Mouse (Mus musculus) heart, embryonic 13.5 days (tissue): ENCODE measurements around the gene Ank2. TPM values are rescaled to one million over a fixed set of nuclear protein-coding genes. Genes with fewer than 3 reads are reported as not detected.
A peak's percentile ranks its signal among the peaks of the same experiment; 100 is the strongest.

ENCODE experiments used
- ATAC-seq: fragments of 200-750 bp; cut with Nextera tagmentation; 2 replicates; pipeline ENCODE4 v1.8.0; 2017; ENCODE audit warnings: moderate TSS enrichment; ENCODE audit not compliant: insufficient number of reproducible peaks, low FRiP score, low TSS enrichment; ENCODE audit errors: extremely low read depth
- H3K27ac ChIP-seq: fragments of 300-500 bp; sonication (generic); replicated peaks from 2 replicates; pipeline ENCODE4 v1.5.1; 2015; ENCODE audit warnings: moderate library complexity, mild to moderate bottlenecking, inconsistent platforms
- H3K27me3 ChIP-seq: fragments of 300-500 bp; sonication (generic); replicated peaks from 2 replicates; pipeline ENCODE4 v1.6.1; 2015; ENCODE audit warnings: mild to moderate bottlenecking, inconsistent platforms
- H3K36me3 ChIP-seq: fragments of 300-500 bp; sonication (generic); 2 replicates; pipeline ENCODE4 v1.6.1; 2015; ENCODE audit warnings: mild to moderate bottlenecking, inconsistent platforms
- H3K4me1 ChIP-seq: fragments of 300-500 bp; sonication (generic); 2 replicates; pipeline ENCODE4 v1.6.1; 2015; ENCODE audit warnings: inconsistent platforms
- H3K4me2 ChIP-seq: fragments of 300-500 bp; sonication (generic); 2 replicates; pipeline ENCODE4 v1.6.1; 2015; ENCODE audit warnings: inconsistent platforms, mild to moderate bottlenecking, moderate library complexity
- H3K4me3 ChIP-seq: fragments of 300-500 bp; sonication (generic); 2 replicates; pipeline ENCODE4 v1.5.1; 2015; ENCODE audit warnings: moderate library complexity, mild to moderate bottlenecking, inconsistent platforms
- H3K9ac ChIP-seq: fragments of 300-500 bp; sonication (generic); 2 replicates; pipeline ENCODE4 v1.6.1; 2015; ENCODE audit warnings: inconsistent platforms, mild to moderate bottlenecking, moderate library complexity
- H3K9me3 ChIP-seq: fragments of 300-500 bp; sonication (generic); 2 replicates; pipeline ENCODE4 v1.6.1; 2016; ENCODE audit warnings: inconsistent platforms
- WGBS: fragments of 180-500 bp; shearing (Covaris S2); methylation state at CpG from one replicate; pipeline ENCODE4 v1.1.7; 2015; ENCODE audit warnings: mixed read lengths; 5-methylcytosine and 5-hydroxymethylcytosine counted together
- polyA plus RNA-seq: library from polyadenylated mRNA; unstranded; fragments of >200 nt; fragmentation: Nextera tagmentation; extraction: Ambion mirVana; gene quantifications from 2 replicates; pipeline ENCODE4 v1.2.1, GENCODE M21; 2015

Gene Ank2
- polyA plus RNA-seq, 1 experiment from 2014 or later = 27.6 TPM

DNA sequence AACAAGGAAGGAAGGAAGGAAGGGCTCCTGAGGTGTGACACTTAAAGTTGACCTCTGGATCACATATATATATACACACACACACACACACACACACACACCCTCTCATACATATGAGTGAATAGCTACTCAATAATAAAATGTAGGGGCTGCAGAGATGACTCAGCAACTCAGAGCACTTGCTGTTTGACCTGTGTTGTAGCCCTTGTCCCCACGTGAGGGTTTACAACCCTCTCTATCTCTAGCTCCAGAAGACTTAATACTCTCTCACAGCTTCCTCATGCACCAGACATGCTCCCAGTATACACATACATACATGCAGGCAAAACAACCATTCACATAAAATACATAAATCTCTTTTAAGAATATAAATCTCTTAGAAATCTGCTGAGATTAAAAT is 369.4 kb downstream of the Ank2 start:
- WGBS = 31% methylated on average over 1 of the region's 1 CpGs
- no peak overlapping the region for H3K27ac ChIP-seq
- H3K9ac ChIP-seq = no peak overlapping the region
- ATAC-seq = no peak
- H3K4me3 ChIP-seq = no peak overlapping the region
- H3K36me3 ChIP-seq = no peaks in the 10 kb centered on the region
- no peaks in the 10 kb centered on the region for H3K9me3 ChIP-seq
- no peaks in the 10 kb centered on the region for H3K27me3 ChIP-seq
- peaks cover 8% of the 10 kb centered on the region for H3K4me1 ChIP-seq
- no peak overlapping the region for H3K4me2 ChIP-seq

DNA sequence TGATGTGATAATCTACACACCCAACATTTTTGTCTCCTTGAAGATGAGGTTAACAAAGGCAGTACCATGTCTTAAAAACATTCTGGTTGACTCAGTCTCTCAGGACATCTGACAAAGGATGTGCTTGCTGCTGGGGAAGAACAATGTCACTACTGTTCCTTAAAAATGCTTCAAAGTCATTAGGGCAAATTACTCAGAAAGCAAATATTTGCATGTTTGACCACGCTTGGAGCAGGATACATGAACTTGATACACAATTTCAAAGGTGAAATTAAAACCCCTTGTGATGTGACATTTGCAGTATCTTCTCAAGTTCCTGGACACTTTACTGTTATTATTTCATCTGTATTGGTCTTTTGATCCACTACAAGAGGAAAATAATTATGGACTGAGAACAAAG is 371.5 kb downstream of the Ank2 start:
- Histone ChIP-seq H3K4me3 (no peak overlapping the region), H3K4me1 (peaks cover 27% of the 10 kb centered on the region), H3K27ac (no peak overlapping the region), H3K4me2 (no peak overlapping the region), H3K36me3 (no peaks in the 10 kb centered on the region), H3K9me3 (no peaks in the 10 kb centered on the region), H3K9ac (no peak overlapping the region), H3K27me3 (no peaks in the 10 kb centered on the region)
- WGBS = 67% methylated on average over 1 of the region's 1 CpGs
- ATAC-seq = no peak

DNA sequence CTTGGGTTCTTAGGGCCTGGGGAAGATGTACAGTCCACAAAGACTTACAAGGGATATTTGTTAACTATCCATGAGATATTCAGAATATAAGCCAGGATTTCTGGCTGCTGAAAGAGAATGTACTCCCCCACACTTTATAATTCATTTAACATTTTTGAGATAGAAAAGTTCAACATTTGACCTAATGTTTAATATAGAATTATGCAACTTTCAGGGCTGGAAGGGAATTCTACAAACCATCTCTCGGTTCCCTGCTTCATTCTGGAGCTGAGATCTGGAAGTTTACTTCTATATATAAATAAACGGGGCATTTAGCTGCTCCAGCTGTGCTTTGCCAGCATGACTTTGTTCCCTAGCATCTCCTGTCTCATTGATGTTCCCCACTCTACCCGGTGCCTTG is 372.9 kb downstream of the Ank2 start:
- H3K27ac ChIP-seq = no peak overlapping the region
- 51% methylated on average over 3 of the region's 3 CpGs for WGBS
- no peak for ATAC-seq

DNA sequence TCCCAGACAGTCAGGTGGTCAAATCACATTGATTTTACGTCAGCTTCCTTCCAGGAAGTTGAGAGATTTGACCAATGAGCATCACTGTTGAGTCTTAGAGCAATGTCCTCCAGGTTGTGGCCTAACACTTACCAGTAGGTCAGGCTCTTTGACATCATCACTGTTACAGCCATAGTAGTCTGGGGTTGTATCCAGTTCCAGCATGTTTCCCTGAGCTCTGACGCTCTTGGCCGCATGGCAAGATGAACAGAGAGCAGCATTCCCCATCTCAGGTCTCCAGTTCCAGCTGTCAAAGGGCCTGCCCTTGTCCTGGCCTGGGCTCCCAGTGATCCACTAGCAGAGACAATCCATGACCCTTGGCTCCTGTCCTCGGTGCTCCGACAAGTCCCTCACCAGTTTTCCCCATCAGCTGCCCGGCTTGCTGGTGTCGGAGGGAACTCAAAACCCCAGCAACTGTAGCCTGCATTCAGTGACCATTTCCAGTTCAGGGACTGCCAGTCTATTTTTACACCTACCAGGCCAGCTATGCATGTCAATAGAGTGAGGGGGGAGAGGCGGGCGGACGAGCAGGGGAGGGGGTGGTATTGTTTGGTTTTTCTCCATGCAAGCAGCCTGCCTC is 374.7 kb downstream of the Ank2 start:
- Histone ChIP-seq H3K27ac (peak overlapping the region; percentile 95), H3K27me3 (no peaks in the 10 kb centered on the region), H3K4me3 (peak overlapping the region; percentile 50), H3K4me1 (peaks cover 31% of the 10 kb centered on the region), H3K4me2 (peak overlapping the region; percentile 72), H3K36me3 (no peaks in the 10 kb centered on the region), H3K9ac (peak overlapping the region; percentile 81), H3K9me3 (no peaks in the 10 kb centered on the region)
- WGBS = 26% methylated on average over 10 of the region's 10 CpGs
- ATAC-seq = no peak; the same call in 1 of the 2 replicates

More for the DNA sequence above, 372.9 kb downstream of the Ank2 start:
- Histone ChIP-seq H3K4me3 (no peak overlapping the region), H3K36me3 (no peaks in the 10 kb centered on the region), H3K9ac (no peak overlapping the region), H3K27me3 (no peaks in the 10 kb centered on the region), H3K9me3 (no peaks in the 10 kb centered on the region), H3K4me1 (peaks cover 31% of the 10 kb centered on the region), H3K4me2 (no peak overlapping the region)

DNA sequence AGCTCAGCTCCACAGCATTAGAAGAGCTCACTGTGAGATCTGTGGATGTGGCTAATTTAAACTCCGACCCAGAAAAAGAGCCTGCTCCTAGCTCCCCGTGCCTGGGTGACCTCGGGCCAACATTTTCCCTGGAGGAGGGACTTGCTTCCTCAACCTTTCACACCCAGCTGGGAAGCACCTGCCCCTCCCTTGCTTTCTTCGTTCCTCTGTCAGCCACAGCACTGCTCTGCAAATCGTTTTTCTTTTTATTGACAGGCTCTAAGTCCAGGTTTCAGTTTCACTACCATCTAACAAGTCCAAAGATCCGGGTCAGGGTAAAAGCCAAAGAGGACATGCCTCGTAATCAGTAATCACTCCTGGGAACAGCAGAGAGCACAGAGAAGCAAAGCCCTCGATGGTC is 375.8 kb downstream of the Ank2 start:
- Histone ChIP-seq H3K27me3 (no peaks in the 10 kb centered on the region), H3K27ac (peak overlapping the region; percentile 95), H3K9me3 (no peaks in the 10 kb centered on the region), H3K4me3 (peak overlapping the region; percentile 50), H3K4me1 (peaks cover 31% of the 10 kb centered on the region), H3K4me2 (peak overlapping the region; percentile 72), H3K36me3 (no peaks in the 10 kb centered on the region), H3K9ac (peak overlapping the region; percentile 81)
- 15% methylated on average over 8 of the region's 8 CpGs for WGBS
- ATAC-seq = no peak

DNA sequence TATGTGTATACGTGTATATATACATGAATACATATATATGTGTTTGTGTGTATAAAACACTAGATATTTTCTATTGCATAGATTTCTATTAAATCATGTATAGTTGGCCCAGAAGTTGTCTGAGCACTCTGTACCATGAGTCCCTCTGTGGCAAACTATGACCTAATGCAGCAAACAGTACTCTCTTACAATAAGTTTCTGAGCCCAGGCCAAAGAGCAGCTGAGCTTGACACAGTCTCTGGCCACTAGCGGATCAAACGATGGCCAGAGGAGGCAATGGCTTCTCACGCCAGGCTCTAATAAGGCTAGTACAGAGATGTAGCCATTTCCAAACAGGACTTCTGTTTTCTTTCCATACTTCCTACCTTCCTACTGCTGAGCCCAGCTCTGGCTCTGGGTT is 380.4 kb downstream of the Ank2 start:
- no peak for ATAC-seq
- no peaks in the 10 kb centered on the region for H3K27me3 ChIP-seq
- H3K4me1 ChIP-seq = peaks cover 15% of the 10 kb centered on the region
- 77% methylated on average over 4 of the region's 4 CpGs for WGBS
- no peak overlapping the region for H3K27ac ChIP-seq
- H3K9ac ChIP-seq = no peak overlapping the region
- H3K4me3 ChIP-seq = no peak overlapping the region
- H3K4me2 ChIP-seq = no peak overlapping the region
- no peaks in the 10 kb centered on the region for H3K36me3 ChIP-seq
- no peaks in the 10 kb centered on the region for H3K9me3 ChIP-seq

DNA sequence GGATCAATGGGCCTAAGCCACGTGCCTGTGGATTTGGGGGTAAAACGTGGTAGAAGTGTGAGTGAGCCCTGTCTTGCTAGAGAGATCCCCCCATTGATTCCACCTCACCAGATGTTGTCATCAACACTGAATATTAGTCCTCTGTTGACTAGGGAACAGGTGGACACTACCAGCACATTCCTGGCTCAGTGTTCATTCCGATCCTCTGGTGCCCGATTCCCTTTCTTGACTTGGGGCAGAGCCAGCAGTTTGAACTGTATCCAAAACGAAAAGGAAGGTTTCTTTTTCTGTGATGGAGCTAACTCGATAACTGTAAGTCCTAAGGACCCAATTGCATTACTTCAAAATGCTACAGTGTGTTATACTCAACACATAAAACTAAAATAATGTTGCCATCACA is 382.9 kb downstream of the Ank2 start:
- ATAC-seq = no peak
- Histone ChIP-seq H3K4me1 (no peaks in the 10 kb centered on the region), H3K27ac (no peak overlapping the region), H3K9me3 (no peaks in the 10 kb centered on the region), H3K36me3 (no peaks in the 10 kb centered on the region), H3K9ac (no peak overlapping the region), H3K4me3 (no peak overlapping the region), H3K4me2 (no peak overlapping the region), H3K27me3 (no peaks in the 10 kb centered on the region)
- WGBS = 71% methylated on average over 6 of the region's 6 CpGs

DNA sequence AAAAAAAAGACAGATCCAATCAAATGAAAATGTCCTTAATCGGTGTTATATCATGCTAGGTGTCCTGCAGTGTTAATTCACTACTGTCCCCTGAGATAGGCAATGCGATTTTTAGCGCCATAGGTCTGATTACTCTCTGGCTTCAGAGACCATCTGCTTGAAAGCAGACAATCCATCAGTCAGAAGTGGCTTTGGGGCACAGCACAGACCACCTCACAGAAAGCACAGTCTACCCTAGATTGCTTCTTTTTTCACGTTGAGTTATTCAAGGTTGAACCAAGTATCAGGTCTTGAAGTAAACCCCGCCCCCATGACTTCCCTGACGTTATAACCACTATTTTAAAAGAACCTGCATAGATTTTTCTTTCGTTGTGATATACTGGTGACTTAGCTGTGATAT is 385.9 kb downstream of the Ank2 start:
- Histone ChIP-seq H3K9ac (no peak overlapping the region), H3K27me3 (no peaks in the 10 kb centered on the region), H3K4me2 (no peak overlapping the region), H3K9me3 (no peaks in the 10 kb centered on the region), H3K4me1 (0 out of 2 replicates have a peak, but pooled peaks cover under 1% of the 10 kb centered on the region), H3K27ac (no peak overlapping the region), H3K36me3 (no peaks in the 10 kb centered on the region), H3K4me3 (no peak overlapping the region)
- no peak for ATAC-seq
- WGBS = 74% methylated on average over 7 of the region's 7 CpGs

DNA sequence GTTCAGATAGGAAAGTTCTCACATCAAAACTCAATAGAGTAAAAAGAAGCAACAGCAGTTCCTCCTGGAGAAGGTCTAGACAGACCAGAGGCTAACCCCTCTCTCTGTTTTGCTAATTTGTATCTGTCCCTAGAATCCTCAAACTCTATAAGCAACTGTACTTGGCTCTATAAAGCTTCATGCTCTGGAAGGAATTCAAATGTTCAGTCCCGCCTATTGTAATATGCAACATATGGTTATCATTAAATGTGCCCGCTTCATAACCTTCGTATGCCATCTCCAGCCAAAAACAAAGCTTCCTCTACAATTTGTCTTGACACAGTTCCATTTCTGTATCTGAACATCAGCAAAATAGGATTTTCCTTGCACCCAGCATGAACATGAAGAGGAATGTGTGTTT is 389.7 kb downstream of the Ank2 start:
- H3K9me3 ChIP-seq = no peaks in the 10 kb centered on the region
- 77% methylated on average over 3 of the region's 3 CpGs for WGBS
- no peaks in the 10 kb centered on the region for H3K27me3 ChIP-seq
- H3K36me3 ChIP-seq = no peaks in the 10 kb centered on the region
- H3K4me1 ChIP-seq = 0 out of 2 replicates have a peak, but pooled peaks cover 3% of the 10 kb centered on the region
- ATAC-seq = no peak
- H3K4me3 ChIP-seq = no peak overlapping the region
- H3K4me2 ChIP-seq = no peak overlapping the region
- no peak overlapping the region for H3K9ac ChIP-seq
- H3K27ac ChIP-seq = no peak overlapping the region

DNA sequence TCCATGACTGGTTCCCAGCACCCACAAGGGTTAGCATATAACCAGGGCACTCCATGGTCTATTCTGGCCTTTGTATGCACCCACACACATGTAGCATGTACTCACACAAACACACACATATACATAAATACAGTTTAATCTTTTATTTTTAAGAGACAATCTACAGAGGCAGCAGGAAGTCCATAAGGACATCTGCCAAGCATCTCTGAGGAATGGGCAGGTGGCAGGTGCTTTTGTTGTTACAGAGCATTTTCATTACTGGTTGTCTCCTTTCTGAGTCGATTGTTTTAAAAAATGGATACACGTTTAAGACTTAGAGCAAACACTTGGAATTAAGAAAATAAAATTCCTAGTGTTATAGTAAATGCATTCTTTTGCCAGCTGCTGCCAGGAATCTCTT is 390.7 kb downstream of the Ank2 start:
- H3K9me3 ChIP-seq = no peaks in the 10 kb centered on the region
- H3K4me2 ChIP-seq = no peak overlapping the region
- no peak overlapping the region for H3K4me3 ChIP-seq
- no peak for ATAC-seq
- WGBS = 87% methylated on average over 2 of the region's 2 CpGs
- 0 out of 2 replicates have a peak, but pooled peaks cover 3% of the 10 kb centered on the region for H3K4me1 ChIP-seq
- H3K9ac ChIP-seq = no peak overlapping the region
- no peaks in the 10 kb centered on the region for H3K36me3 ChIP-seq
- H3K27ac ChIP-seq = no peak overlapping the region
- H3K27me3 ChIP-seq = no peaks in the 10 kb centered on the region

DNA sequence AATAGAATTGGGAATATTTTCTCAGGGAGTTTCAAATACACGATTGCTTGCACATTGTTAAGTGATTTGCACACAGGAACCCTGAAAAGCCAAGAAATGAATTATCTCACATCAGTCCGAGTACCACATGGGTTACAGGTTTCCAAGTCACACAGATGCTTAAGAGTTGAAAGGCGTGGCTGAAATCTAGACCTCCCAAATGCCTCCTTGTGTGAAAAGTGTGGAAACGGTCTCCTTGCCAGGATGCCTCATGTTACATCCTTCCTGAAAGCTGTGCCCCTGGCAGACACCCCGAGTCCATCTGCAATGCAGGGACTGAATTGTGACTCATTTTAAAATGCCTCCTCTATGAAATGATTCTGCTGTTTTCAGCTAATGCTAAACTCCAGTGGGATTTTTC is 391.9 kb downstream of the Ank2 start:
- 69% methylated on average over 5 of the region's 5 CpGs for WGBS
- ATAC-seq = no peak

DNA sequence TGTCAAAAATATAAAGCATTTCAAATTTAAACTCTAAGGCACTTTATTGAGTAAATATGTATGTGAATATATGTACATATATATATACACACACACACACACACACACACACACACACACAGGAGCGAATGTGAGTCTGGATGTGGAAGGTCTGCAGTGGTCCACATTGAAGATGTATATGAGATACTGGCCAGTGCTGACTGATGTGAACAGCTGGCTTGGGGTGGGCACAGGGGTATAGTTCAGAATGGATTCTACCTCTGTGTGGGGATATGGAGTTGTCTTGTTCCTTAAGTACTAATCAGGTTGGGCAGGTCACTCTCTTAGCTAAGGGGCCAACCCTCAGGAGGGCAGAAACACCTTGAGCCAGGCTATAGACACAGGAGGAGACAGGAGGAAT is 397.8 kb downstream of the Ank2 start:
- no peaks in the 10 kb centered on the region for H3K9me3 ChIP-seq
- 100% methylated on average over 1 of the region's 1 CpGs for WGBS

More for the DNA sequence above, 391.9 kb downstream of the Ank2 start:
- Histone ChIP-seq H3K9me3 (no peaks in the 10 kb centered on the region), H3K4me3 (no peak overlapping the region), H3K4me1 (0 out of 2 replicates have a peak, but pooled peaks cover 3% of the 10 kb centered on the region), H3K4me2 (no peak overlapping the region), H3K36me3 (no peaks in the 10 kb centered on the region), H3K9ac (no peak overlapping the region), H3K27ac (no peak overlapping the region), H3K27me3 (no peaks in the 10 kb centered on the region)

More for the DNA sequence above, 397.8 kb downstream of the Ank2 start:
- no peak overlapping the region for H3K27ac ChIP-seq
- no peak overlapping the region for H3K4me2 ChIP-seq
- no peaks in the 10 kb centered on the region; the same call in 1 of the 2 replicates for H3K36me3 ChIP-seq
- H3K9ac ChIP-seq = no peak overlapping the region
- H3K4me3 ChIP-seq = no peak overlapping the region
- H3K4me1 ChIP-seq = no peaks in the 10 kb centered on the region
- ATAC-seq = no peak
- no peaks in the 10 kb centered on the region for H3K27me3 ChIP-seq
